Mouse (Mus musculus) T-helper 1 cell (primary cell): ENCODE results near the gene Isoc2a.

Source experiments
- in situ Hi-C: fragments of 300-600 bp; cut with MboI, MseI; formaldehyde crosslinking; loops from one replicate; pipeline ENCODE4 v1.15.1; 2025; ENCODE audit warnings: high pct_unique_total_duplicates

The Isoc2a gene

DNA sequence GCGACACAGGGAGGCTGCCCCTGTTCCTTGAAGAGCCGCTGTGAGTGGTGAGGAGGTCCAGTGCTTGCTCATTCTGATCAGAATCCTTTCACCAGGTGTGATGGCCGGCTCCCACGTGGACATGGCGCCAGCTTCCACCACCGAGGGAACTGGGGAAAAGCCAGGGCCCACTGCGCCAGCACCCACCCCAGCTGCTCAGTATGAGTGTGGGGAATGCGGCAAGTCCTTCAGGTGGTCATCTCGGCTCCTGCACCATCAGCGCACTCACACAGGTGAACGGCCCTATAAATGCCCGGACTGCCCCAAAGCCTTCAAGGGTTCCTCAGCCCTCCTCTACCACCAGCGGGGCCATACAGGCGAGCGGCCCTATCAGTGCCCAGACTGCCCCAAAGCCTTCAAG lies 41.7 kb downstream of the Isoc2a start:
- in situ Hi-C loops: no loop called here

DNA sequence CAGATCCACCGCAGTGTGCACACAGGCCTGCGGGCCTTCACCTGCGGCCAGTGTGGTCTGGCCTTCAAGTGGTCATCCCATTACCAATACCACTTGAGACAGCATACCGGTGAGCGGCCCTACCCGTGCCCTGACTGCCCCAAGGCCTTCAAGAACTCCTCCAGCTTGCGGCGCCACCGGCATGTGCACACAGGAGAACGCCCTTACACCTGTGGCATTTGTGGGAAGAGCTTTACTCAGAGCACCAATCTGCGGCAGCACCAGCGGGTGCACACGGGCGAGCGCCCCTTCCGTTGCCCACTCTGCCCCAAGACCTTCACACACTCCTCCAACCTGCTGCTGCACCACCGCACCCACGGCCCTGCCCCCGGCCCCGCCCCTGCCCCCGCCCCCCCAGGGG lies 42.1 kb downstream of the Isoc2a start:
- in situ Hi-C loops: no loop called here

GRCm38 (mm10) chr7:4919971-4920370 lies 43.0 kb downstream of the Isoc2a start:
- in situ Hi-C loops: no loop called here

DNA sequence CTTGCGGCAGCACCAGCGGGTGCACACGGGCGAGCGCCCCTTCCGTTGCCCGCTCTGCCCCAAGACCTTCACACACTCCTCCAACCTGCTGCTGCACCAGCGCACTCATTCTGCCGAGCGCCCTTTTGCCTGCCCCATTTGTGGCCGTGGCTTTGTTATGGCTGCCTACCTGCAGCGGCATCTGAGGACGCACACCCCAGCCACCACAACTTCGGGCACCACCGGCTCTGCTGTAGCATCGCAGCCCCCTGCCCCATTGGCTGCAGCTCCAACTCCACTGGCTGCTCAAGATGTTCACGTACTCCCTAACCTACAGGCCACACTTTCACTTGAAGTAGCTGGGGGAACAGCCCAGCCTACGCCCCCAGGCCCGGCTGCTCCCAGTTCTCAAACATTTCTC lies 43.5 kb downstream of the Isoc2a start:
- in situ Hi-C loops: no loop called here

- in situ Hi-C loops: no loop called here
Observed at GRCm38 (mm10) chr7:4920976-4921823, 44.2 kb downstream of the Isoc2a start.

DNA sequence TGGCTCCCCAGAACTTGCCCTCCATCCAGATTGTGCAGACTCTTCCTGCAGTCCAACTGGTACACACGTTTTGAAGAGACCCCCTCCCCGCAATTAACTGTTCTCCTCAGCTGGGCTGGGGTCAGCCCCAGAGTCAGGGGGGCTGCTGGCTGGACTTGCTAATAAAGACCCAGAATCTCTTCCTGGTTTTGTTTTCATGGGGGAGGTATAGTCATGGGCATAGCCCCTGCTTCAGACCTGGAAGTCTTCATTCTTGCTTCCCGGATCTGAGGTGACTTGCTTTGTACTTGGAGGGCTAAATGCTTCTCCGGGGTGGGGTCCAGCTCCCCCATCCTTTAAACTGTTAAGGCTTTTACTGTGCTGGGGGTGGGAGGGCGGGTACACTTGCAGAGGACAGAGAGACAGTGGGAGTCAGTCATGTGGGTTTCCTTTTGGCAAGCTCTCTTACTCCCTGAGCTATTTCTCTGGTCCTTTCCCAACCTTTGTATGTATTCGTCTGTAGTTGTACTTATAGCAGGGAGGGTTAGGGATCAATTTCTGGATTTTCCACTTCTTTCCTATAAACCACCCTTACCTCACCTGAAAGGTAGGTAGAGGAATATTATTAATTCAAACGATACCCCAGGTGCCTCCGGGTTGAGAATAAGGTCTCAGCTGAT lies 45.0 kb downstream of the Isoc2a start, which contains the start of gene Nat14:
TSS of gene Nat14 (plus strand) at position 205 of the 659 bp plus-strand sequence.
- in situ Hi-C loops: no loop called here

DNA sequence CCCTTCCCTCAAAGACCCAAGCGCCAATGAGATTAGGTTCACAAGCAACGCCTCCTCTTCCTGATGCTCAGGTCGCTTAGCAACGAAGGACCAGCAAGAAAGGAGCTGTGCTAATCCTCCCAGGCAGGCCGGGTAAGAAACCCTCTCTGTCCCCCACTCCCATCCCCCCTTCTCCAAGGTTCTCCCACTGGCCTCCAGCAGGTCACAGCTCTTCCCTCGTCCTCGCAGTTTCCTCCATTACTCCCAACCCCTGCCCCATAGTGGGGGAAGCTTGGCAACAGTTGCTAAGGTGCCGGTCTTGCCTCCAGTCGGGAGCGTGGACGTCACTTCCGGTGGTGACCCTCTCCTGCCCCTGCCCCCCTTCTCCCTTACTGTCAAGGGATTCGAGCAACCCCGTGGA lies 45.6 kb downstream of the Isoc2a start:
- in situ Hi-C loops: no loop called here

DNA sequence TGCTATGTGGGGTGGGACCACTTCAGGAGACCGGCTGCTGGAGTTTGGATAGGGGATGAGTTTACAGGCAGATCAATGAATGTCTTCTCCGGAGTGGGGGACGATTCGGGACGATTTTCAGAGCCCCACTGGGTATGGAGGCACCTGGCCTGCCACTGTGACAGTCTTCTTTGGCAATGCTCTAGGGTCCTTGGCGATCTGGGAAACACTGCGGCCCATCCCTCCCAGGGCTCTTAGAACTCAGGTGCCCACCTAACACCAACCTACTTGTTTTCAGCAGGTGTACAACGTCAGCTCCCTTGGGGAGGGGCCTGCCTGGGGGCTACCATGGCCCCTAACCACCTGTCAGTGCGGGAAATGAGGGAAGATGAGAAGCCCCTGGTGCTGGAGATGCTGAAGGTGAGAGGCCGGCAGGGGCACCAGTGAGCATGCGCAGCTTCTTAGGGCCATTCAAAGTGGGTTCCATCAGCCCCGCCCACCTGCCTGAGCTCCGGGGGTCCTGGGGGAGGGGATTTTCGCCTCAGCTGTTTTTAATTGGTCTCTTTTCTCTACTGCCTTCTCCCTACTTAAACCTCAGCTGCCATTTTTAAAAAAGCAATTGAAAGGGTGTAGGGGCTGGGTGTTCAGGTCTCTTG lies 46.1 kb downstream of the Isoc2a start:
- in situ Hi-C loops: no loop called here

DNA sequence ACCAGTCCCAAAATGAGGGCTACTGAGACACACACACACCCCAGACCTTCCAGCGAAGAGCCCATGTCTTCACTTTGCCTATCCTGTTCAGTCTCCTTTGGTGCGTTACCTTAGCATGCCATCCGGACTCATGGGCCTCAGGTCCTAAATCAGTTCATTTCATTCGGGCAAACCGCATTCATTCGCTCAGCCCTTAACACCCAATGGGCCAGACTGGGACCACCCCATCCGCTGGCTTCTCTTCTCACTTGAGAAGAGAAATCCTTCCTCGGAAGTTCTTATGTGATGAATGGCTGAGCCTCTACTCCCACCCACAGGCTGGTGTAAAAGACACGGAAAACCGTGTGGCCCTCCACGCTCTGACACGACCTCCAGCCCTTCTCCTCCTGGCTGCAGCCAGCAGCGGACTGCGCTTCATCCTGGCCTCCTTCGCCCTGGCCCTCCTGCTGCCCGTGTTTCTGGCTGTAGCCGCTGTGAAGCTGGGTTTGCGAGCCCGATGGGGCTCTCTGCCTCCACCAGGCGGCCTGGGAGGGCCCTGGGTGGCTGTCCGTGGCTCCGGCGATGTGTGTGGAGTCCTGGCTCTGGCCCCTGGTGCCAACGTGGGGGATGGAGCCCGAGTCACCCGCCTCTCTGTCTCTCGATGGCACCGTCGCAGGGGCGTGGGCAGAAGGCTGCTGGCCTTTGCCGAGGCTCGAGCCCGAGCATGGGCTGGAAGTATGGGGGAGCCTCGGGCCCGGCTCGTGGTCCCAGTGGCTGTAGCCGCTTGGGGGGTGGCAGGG lies 46.8 kb downstream of the Isoc2a start:
- in situ Hi-C loops: no loop called here

GRCm38 (mm10) chr7:4924483-4924882 lies 47.5 kb downstream of the Isoc2a start:
- in situ Hi-C loops: no loop called here

DNA sequence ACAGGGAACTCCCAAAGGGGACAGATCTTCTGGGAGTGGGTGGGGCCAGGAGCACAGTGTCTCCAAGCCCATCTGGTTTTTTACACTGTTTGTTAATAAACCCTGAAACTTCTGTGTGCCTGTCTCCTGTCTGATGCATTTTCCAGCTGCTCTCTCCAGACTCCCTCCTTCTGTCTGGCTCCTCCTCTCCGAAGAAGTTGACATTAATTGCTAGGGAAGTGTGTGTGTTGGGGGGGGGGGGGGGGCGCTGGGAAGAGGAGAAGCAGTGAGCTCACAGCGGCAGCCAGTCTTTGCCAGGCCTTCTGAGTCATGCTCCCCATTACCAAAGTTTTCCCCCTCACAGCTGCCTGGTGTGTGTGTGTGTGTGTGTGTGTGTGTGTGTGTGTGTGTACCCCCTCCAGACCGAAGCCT lies 47.9 kb downstream of the Isoc2a start:
- in situ Hi-C loops: no loop called here

DNA sequence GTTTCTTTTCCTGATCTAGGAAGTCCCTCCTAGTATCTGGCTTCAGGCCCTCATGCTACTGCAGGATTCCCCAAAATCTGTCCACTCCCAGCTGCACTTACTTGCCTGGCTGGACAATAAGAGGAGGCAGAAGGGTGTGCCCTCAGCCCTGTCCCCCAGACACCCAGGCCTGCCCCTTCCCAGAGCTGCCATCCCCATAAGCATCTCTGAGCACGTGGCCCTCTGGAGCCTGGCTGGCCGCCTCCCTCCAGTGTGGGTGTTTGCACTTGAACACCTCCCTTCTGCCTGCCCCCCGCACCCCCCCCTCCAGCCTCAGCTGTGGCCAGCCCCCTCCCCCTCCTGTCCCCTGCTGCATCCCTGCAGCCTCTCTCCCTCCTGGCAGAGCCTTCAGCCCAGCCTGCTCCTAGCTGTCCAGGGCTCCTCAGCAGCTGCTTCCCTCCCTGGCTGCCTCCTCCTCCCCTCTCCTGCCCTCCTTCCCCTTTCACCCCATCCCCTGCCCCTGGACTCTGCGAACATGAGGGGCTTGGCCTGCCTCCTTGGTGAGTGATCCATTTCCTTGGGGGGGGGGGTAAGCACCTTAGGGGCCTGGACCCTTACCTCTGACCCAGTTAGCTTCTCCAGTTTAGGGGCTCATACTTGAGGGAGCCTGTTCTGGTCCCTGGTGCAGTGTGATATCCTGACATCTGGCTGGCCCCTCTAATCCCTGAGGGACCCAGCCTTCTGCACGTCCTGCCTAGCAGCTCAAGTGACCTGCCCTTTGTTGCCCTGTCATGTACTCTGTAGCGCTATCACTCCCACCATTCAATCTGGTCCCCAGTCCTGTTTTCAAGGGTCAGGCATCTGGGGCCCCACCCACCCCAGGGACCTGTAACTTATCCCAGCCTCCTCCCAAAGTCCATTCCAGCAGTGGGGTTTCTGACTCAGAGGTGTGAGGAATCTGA lies 48.8 kb downstream of the Isoc2a start, which contains the start of gene Ssc5d:
TSS of gene Ssc5d (plus strand) at position 345 of the 941 bp plus-strand sequence.
- in situ Hi-C loops: no loop called here

- in situ Hi-C loops: no loop called here
Observed at GRCm38 (mm10) chr7:4926849-4927248, 49.9 kb downstream of the Isoc2a start.

DNA sequence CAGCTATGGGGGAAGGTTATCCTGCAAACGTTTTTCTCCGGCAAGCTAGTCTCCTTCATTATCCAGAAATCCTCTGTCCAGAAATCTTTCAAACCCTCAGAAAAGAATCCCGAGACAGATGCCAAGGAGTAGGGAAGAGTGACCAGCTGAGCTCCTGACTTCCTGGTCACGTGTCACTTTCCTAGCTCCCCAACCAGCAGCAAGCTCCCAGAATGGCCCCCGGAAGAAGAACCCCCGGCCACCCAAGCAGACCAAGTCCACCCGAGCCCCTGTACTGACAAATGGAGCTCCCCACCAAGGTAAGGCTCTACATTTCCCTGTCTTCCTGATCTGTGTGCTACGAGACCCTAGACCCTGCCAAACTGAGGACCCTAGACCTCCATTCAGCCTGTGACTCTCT lies 50.8 kb downstream of the Isoc2a start:
- in situ Hi-C loops: no loop called here

DNA sequence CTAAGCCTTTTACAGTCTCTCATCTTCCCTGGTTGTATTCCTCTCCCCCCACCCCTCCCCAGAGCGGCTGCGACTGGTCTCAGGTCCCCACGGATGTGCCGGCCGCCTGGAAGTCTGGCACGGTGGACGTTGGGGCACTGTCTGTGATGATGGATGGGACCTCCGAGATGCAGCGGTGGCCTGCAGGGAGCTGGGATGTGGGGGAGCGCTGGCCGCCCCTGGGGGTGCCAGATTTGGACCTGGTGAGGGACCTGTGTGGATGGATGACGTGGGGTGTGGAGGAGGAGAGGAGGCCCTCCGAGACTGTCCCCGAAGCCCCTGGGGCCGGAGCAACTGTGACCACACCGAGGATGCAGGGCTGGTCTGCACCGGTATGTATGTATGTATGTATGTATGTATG lies 51.4 kb downstream of the Isoc2a start:
- in situ Hi-C loops: no loop called here

GRCm38 (mm10) chr7:4933103-4933502 lies 56.1 kb downstream of the Isoc2a start:
- in situ Hi-C loops: no loop called here

DNA sequence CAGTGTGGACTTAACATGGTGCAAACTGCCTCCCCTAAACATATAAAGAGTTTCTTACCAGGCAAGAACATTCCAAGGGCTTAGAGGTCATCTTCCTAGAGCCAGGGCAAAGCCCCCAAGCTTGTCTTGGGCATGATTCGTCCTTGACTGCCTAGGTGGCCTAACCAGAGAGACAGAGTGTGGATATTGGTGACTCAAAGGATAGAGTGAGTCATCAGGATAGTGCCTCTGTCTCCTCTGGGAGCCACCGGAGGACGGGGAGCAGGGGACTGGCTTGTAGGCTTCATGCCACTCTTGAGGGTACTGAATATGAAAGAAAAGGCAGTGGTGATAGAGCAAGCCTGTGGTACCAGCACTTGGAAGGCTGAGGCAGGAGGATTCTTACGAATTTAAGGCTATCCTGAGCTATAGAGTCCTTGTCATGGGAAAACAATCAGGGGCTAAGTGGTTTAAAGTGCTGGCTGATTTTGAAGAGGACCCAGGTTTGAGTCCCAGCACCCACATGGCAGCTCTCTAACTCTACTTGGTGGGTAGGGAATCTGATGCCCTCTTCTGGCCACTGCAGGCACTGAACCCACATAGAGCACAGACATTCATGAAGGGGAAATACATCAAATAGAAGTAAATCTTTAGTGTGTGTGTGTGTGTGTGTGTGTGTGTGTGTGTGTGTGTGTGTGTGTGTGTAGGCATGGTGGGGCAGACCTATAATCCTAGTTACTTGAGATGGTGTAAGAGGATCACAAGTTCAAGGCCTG lies 57.4 kb downstream of the Isoc2a start:
- in situ Hi-C loops: no loop called here

DNA sequence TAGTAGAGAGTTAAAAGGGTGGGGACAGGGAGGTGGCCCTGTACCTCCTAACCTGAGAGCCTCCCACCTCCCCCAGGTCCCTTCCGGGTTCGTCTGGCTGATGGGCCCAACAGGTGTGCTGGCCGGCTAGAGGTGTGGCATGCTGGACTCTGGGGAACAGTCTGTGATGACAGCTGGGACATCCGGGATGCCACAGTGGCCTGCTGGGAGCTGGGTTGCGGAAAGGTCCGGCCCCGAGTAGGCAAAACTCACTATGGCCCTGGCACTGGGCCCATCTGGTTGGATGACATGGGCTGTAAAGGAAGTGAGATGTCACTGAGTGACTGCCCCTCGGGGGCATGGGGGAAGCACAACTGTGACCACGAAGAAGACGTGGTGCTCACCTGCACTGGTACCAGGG lies 59.9 kb downstream of the Isoc2a start:
- in situ Hi-C loops: no loop called here

- in situ Hi-C loops: no loop called here
Observed at GRCm38 (mm10) chr7:4937392-4937791, 60.4 kb downstream of the Isoc2a start.

- in situ Hi-C loops: no loop called here
Observed at GRCm38 (mm10) chr7:4938456-4938855, 61.5 kb downstream of the Isoc2a start.
